Mouse (Mus musculus) midbrain, postnatal 0 days (tissue): ENCODE results near the gene Cdh8. TPM values are rescaled to one million over a fixed set of nuclear protein-coding genes. Genes with fewer than 3 reads are reported as not detected.

ENCODE experiments used
- ATAC-seq: fragments of 200-750 bp; cut with Nextera tagmentation; 2 replicates; pipeline ENCODE4 v1.8.0; 2017; ENCODE audit warnings: moderate number of reproducible peaks, mild to moderate bottlenecking, moderate TSS enrichment, moderate library complexity; ENCODE audit not compliant: low FRiP score
- DNase-seq: peaks from one replicate; pipeline ENCODE4 v3.0.0-alpha.2; 2015; ENCODE audit warnings: low spot score
- H3K27ac ChIP-seq: fragments of 300-500 bp; sonication (generic); 2 replicates; pipeline ENCODE4 v1.5.1; 2014; ENCODE audit warnings: low read depth, mild to moderate bottlenecking, low read length, mixed read lengths
- H3K27me3 ChIP-seq: fragments of 300-500 bp; sonication (generic); 2 replicates; pipeline ENCODE4 v1.6.1; 2014; ENCODE audit warnings: low read length, control low read depth, mixed read lengths; ENCODE audit not compliant: insufficient read depth
- H3K36me3 ChIP-seq: fragments of 300-500 bp; sonication (generic); 2 replicates; pipeline ENCODE4 v1.6.1; 2014; ENCODE audit warnings: low read length, control low read depth, mixed read lengths; ENCODE audit not compliant: insufficient read depth
- H3K4me1 ChIP-seq: fragments of 300-500 bp; sonication (generic); 2 replicates; pipeline ENCODE4 v1.6.1; 2014; ENCODE audit warnings: mild to moderate bottlenecking, control low read depth, antibody characterized with exemption, low read length, mixed read lengths; ENCODE audit not compliant: insufficient read depth
- H3K4me2 ChIP-seq: fragments of 300-500 bp; sonication (generic); 2 replicates; pipeline ENCODE4 v1.6.1; 2014; ENCODE audit warnings: low read depth, mild to moderate bottlenecking, low read length, mixed read lengths; ENCODE audit not compliant: poor library complexity, severe bottlenecking
- H3K4me3 ChIP-seq: fragments of 300-500 bp; sonication (generic); 2 replicates; pipeline ENCODE4 v1.5.1; 2014; ENCODE audit warnings: low read depth, mild to moderate bottlenecking, low read length, moderate library complexity
- H3K9ac ChIP-seq: fragments of 300-500 bp; sonication (generic); replicated peaks from 2 replicates; pipeline ENCODE4 v1.6.1; 2014; ENCODE audit warnings: mild to moderate bottlenecking, low read length, moderate library complexity, mixed read lengths; ENCODE audit not compliant: poor library complexity, severe bottlenecking
- H3K9me3 ChIP-seq: fragments of 300-500 bp; sonication (generic); 2 replicates; pipeline ENCODE4 v1.6.1; 2016; ENCODE audit warnings: low read length, control low read depth
- CTCF ChIP-seq: IDR thresholded peaks from 2 replicates; pipeline ENCODE4 v1.5.1; 2016; ENCODE audit warnings: antibody characterized with exemption, mild to moderate bottlenecking
- WGBS: fragments of 180-500 bp; shearing (Covaris S2); extraction: QIAGEN DNeasy Blood & Tissue Kit; methylation state at CpG from one replicate; pipeline ENCODE4 v1.1.7; 2014; 5-methylcytosine and 5-hydroxymethylcytosine counted together
- polyA plus RNA-seq: library from polyadenylated mRNA; unstranded; fragments of >200 nt; fragmentation: Nextera tagmentation; extraction: Ambion mirVana; gene quantifications from 2 replicates; pipeline ENCODE4 v1.2.1, GENCODE M21; 2015
- total RNA-seq: library from RNA; depleted of rRNA; stranded (reverse); fragments of >200 nt; gene quantifications from 2 replicates; pipeline ENCODE4 v1.2.3, GENCODE M21; 2014

The Cdh8 gene
- total and polyA plus RNA-seq, 2 experiments from 2014 or later, result 67.5 to 106 TPM

DNA sequence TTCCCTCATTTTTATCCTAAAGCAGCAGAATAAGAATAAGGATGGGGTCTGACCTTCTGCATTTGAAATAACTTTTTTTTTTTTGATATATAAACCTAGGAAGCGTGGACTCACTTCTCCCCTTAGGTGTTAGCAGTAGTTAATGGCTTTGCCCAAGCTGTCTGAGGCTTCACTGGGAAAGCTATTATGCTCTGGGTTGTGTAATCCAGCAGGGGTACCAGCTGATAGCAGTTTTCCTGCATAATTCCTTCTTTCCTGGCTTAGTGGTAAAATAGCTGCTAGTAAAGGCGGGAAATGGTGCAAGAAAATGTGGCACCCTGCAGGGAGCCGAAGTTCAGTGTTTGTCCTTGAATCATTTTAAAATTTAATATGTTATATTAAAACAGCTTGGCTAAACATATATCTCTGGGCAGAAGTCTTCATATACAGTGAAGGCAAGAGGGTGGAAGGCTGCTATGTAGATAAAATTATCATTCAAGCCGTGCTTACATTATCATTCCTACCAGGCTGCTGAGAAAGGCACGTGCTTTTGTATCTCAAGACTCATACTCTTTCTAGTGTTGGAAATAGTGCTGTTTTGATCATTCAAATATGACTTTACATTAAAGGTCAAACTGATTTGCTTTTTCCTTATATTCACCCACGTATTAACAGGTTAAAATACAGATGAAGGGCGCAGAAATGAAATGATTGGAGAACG lies 367.5 kb downstream of the Cdh8 start:
- H3K36me3 ChIP-seq, result no peaks in the 10 kb centered on the region
- H3K4me2 ChIP-seq, result no peak overlapping the region
- no peak overlapping the region for H3K4me3 ChIP-seq
- no peak overlapping the region for H3K27ac ChIP-seq
- no peak for TF ChIP-seq CTCF
- 56% methylated on average over 8 of the region's 8 CpGs for WGBS
- H3K9me3 ChIP-seq, result no peaks in the 10 kb centered on the region
- DNase-seq (no peak), ATAC-seq (no peak)
- H3K4me1 ChIP-seq, result no peaks in the 10 kb centered on the region
- no peak overlapping the region for H3K9ac ChIP-seq
- no peaks in the 10 kb centered on the region for H3K27me3 ChIP-seq

DNA sequence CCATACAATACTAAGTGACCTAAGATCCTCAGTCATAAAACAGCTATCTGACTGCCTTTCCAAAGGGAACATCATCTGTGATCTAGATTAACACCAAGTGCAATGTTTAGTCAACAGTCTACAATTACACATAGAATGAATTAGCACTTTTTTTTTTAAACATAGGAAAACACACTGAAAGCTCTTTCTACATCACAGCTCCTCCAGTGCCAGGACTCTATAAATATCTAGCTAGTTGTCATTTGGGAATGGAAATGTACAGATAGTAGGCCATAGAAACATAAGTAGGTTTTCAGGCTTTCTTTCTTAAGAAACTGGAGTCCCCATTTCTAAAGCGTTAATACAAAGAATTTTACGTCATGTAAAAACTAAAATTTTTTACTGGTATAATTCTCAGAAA lies 375.8 kb downstream of the Cdh8 start:
- Histone ChIP-seq H3K9me3 (no peaks in the 10 kb centered on the region), H3K4me1 (no peaks in the 10 kb centered on the region), H3K27me3 (no peaks in the 10 kb centered on the region), H3K27ac (no peak overlapping the region), H3K4me2 (no peak overlapping the region), H3K4me3 (no peak overlapping the region), H3K9ac (no peak overlapping the region), H3K36me3 (no peaks in the 10 kb centered on the region)
- no peak for ATAC-seq
- no peak for DNase-seq
- 97% methylated on average over 2 of the region's 2 CpGs for WGBS
- no peak for TF ChIP-seq CTCF

DNA sequence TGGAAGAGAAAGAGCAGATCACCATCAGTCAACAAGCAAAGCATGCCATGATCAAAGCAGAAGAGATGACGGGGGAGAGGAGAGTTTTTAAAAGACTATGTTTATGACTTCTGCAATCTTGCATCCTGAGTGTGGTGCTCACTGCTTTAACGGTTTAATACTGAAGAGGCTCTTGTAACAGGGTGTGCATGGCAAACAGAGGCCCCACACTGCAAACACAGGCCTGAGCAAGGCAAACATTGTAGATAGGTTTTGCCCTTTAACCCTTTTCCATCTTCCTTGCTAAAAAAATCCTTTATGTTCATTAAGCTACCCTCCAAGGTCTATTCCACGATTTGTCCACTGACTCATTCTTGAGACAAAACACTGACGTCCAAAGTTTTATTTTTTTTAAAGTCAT lies 385.2 kb downstream of the Cdh8 start:
- WGBS, result 86% methylated on average over 4 of the region's 4 CpGs
- no peak overlapping the region for H3K9ac ChIP-seq
- no peak overlapping the region for H3K27ac ChIP-seq
- no peaks in the 10 kb centered on the region for H3K9me3 ChIP-seq
- H3K4me1 ChIP-seq, result no peaks in the 10 kb centered on the region
- H3K36me3 ChIP-seq, result no peaks in the 10 kb centered on the region
- TF ChIP-seq CTCF, result no peak
- no peak overlapping the region for H3K4me2 ChIP-seq
- DNase-seq, result no peak
- no peak overlapping the region for H3K4me3 ChIP-seq
- H3K27me3 ChIP-seq, result no peaks in the 10 kb centered on the region
- no peak for ATAC-seq
